Mouse (Mus musculus): ENCODE results near the gene Nrp2.
A peak's percentile ranks its signal among the peaks of the same experiment; 100 is the strongest.

The Nrp2 gene

DNA sequence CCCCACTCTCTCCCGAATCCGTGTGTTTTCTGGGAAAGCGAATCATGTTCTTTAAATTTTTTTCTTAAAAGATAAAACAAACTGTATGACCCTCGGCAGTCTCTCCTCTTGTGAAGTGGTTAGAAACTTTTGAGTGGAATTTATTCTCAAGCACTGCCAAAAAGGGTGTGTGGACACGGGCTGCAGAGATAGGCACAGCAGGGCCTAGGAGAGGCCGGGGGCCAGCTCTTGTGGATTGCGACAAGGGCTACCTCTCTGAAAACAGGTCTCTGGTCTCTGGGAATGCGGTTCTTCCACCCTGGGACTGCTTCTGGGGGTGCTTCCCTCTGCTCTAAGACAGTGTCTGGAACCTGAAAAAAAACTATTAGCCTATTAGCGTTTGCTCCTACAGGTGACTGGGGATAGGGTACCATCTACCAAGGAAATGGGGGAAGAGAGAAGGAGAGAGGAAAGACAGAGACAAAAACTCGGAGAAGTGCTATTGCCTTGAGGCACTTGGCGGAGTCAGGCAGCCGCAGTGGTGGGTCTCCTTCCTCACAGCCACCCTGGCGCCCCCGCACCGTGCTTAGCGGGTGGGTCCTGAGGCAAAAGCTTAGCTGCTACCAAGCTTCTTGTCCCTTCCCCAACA lies 1.9 kb downstream of the Nrp2 start:
- DNase-seq (ENCODE audit: low spot score): no peak

- DNase-seq (ENCODE audit: low spot score): no peak
Observed at GRCm38 (mm10) chr1:62705517-62705981, 2.5 kb downstream of the Nrp2 start.

- peak; percentile 37 for DNase-seq (ENCODE audit: low spot score)
Observed at GRCm38 (mm10) chr1:62706085-62707021, 3.3 kb downstream of the Nrp2 start.

GRCm38 (mm10) chr1:62707101-62707912 lies 4.2 kb downstream of the Nrp2 start:
- no peak for DNase-seq (ENCODE audit: low spot score)

DNA sequence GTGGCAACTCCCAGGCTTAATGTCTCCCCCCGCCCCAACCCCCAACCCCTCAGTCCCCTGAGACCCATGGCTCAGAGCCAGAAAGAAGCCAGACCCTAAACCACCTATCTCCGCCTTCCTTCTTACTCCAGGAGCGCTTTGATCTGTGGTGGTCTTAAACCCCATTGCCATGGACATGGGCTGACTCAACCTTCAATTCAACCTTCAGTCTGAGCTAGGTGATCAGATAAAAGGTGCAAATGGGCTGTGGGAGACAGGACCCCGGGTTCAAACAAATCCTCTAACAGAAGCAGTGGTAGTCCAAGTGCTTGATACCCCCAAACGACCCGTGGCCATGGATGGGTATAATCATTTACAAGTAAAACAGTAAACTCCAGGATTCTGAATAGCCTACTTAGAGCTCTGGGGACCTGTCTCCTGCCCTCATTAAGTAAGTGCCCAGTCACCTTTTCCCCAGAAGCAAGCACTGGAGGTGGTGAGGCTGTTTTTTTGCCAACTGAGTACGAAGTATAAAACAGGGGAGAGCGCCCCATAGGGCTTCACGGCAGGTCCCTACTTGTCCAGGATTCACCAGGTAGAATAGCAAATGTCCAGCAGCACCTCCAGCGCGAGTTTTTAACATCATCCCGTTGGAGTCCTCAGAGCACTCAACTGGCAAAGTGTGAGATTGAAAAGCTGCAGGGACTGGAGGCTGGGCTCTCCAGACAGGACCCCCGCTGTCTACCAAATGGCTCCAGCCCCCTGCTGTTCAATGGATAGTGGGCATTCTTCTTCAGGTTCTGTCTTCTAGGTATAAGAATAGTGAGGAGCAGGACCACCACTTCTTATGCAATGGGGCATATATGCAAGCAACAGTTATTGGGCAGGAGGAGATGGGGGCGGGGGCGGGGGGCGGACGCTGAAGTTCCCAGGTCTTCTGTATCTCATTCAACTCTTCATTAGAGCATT lies 5.1 kb downstream of the Nrp2 start:
- no peak for DNase-seq (ENCODE audit: low spot score)

GRCm38 (mm10) chr1:62709770-62710335 lies 6.8 kb downstream of the Nrp2 start:
- no peak for DNase-seq (ENCODE audit: low spot score)

DNA sequence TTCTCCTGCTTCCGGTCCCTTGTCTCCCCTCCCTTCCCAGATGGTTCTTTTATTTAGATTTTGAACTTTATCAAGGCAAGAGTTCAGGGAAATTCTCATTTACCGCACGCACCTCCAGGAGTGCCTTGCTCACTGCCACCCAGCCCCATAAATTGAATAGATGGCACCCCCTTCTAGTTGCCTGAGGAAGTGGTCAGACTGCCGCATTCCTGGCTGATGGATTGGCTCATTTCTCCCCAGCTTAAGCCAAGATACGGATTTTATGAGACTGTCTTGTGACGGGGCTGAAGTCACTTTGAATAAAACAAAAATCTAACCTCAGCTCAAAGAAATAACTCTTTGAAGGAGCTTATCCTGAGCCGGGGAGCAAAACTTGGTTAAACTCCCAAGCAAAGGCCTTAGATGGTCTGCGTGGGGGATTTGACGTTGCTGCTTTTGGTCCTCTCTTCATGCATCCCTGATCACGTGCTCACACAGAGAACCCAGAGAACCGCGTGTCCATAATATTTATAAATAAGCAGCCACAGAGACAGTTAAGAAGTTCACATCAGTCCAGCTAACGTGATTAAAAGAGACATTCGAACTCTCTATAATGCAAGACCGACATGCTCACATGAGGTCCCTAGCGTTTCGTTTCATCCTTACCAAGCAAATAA lies 10.1 kb downstream of the Nrp2 start:
- no peak for DNase-seq (ENCODE audit: low spot score)

- DNase-seq (ENCODE audit: low spot score): no peak
Observed at GRCm38 (mm10) chr1:62715004-62715403, 11.9 kb downstream of the Nrp2 start.

GRCm38 (mm10) chr1:62715692-62716091 lies 12.6 kb downstream of the Nrp2 start:
- DNase-seq (ENCODE audit: low spot score): no peak

DNA sequence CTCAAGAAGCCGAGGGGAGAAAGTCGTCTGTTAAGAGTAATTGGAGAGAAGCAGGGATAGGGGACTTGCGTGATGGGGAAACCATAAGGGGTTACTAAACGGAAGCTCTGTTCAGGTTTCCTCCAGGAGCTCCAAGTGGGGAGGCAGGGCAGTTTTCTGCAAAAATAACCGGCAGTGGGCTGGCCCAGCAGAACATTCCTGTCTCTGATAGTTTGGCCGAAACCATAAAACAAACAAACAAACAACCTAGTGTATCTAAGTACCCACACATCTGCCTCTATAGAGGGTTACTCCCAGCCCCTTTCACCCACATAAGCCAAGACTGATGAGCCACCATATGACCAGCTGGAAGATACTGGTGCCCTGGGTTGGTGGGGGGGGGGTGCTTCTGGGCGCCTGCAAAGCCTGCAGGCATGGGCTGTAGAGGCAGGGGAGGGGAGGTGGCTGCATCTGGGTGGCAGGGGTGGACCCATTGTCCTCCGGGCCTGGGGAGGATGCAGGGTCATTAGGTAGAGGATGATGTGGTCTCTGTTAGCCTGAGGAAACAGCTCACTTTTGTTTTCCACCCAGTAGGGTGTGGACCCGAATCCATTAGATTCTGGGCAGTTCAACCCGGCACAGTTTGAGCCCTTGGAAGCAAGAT lies 13.9 kb downstream of the Nrp2 start:
- no peak for DNase-seq (ENCODE audit: low spot score)

DNA sequence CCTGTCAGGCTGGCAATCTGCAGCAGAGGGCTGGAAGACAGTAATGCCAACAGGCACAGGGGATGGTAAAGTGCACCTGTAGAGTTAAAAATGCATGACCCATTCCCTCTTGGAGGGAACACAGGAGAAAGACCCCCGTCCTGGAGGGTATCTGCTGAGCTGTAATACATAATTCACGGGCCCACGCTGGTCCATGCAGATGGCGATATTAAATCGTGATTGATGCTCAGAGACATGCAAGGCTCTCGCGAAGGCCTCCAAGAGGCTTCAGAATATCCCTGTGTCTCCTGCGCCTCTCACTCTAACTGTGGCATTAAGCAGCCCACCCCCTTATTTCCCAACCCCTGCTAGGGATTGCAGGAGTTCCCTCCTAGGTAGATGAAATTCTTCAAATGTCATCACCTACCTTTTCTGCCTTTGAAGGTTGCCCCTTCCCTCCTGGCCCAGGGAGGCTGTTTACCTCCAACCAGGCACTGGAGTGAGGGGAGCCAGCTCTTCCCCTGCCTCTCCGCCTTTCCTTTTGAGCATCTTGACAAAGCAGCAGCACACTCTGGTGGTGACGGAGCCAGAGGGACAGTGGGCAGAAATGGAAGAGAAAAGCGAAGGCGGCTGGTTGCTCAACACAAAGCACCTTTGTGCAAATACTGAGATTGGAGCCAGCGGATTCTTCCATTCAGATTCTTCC lies 14.6 kb downstream of the Nrp2 start:
- no peak for DNase-seq (ENCODE audit: low spot score)

DNA sequence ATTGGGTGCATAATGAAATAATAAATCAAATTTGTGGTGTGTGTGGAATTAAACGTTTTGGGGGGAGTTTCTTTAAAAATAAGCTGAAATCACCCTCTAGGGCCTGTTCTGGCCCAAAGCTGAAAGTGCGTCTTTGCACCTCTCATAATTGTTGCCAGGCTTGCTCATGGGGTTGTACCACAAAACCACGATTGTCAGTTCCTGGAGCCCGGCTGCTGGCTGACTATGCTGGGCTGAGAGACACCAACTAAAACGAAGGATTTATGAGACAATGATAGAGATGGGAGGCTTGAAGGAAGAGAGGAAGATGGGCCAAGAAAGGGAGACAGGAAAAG lies 15.1 kb downstream of the Nrp2 start:
- DNase-seq (ENCODE audit: low spot score): no peak

DNA sequence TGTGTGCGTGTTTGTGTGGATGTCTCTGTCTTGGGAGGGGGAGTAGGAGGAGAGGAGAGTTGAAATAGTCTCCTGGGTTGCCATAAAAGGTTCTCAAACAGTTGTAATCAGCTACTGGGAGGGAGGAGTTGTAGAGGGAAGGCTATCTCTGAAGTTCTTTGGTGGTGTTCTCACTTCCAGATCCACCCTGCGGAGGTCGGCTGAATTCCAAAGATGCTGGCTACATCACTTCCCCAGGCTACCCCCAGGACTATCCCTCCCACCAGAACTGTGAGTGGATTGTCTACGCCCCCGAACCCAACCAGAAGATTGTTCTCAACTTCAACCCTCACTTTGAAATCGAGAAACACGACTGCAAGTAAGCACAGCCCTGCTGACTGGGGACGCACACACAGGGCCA lies 15.7 kb downstream of the Nrp2 start:
- DNase-seq (ENCODE audit: low spot score): no peak

DNA sequence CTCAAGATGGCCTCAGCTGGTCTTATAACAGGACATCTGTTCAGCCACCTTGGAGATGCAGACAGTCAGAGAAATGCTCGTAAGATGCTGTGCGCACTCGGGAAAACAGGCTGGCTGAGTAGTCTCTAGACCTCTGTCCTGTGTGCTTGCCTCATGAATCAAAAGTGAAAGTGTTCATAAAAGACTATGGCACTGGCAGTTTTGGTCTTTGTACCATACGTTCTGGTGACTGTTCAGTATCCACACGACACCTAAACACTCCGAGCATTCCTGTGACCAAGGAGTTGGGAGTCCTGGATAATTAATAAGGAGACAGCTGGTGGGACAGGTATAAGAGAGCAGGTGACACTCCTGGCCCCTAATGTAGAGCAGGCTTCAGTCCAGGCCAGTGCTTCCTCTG lies 16.7 kb downstream of the Nrp2 start:
- DNase-seq (ENCODE audit: low spot score): no peak

DNA sequence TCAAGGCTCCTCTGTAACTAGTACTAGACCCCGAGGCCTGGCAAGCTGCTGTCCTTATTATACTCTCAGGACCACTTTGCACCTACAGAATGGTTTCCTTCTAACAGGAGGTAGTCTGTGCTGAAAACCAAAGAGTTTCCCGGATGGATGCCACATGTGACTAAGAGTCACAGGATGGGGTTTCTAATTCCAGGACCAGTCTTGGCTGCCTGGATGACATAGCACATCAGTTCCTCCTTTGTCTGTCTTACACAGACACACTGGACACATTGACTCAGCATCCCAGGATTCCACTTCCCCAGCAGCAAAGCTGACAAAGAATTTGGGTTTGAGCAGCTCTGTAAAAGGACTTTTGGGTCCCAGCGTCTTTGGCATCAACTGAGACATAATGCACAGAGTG lies 17.1 kb downstream of the Nrp2 start:
- DNase-seq (ENCODE audit: low spot score): no peak

DNA sequence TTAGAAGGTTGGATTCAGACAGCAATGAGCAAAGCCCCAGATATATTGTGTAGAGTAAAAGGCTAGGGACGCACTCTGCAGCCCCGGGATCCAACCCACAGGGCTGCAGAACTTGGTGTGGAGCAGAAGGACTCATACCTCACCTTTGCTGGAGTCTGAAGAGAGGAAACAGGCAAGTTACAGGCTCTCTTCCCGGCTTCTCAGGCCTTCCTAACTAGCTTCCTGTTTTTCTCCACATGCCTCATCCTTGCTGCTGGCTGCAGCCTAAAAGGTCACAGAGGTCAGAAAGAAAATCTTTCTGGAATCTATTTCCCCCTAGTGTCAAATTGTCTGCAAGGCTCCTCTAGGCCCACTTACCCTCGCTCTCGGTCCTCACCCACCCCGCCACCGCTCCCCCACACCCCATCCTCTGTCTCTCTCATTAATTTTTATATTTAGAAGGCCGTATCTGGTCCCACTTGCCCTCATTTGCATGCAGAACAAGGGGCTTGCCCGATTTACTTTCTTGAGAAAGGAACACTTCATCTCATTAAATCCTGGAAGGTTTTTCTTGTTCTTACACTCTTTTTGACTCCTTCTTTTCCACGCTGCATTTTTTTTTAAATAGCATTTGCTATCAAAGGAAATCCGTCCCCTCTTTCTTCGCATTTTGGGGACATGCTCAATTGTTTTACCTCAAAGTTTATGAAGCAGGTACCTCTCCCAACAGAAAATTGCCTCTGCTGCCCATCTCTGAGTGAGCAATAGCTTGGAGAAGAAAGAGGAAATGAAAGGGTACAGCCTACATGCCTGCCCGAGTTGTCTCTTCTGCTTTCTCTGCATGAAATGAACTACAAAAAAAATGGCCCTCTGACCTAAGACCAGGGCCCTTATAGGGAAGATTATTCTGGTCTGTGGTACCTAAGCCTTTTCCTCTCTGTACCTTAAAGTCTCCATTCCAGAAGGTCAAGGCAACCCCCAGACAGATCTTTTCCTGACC lies 17.9 kb downstream of the Nrp2 start:
- DNase-seq (ENCODE audit: low spot score): no peak

GRCm38 (mm10) chr1:62721706-62722187 lies 18.7 kb downstream of the Nrp2 start:
- peak; percentile 65 for DNase-seq (ENCODE audit: low spot score)

- no peak for DNase-seq (ENCODE audit: low spot score)
Observed at GRCm38 (mm10) chr1:62722526-62722925, 19.4 kb downstream of the Nrp2 start.
